Mouse (Mus musculus) liver, embryonic 15.5 days (tissue): Measurements from ENCODE around the gene Dbp. TPM values are rescaled to one million over a fixed set of nuclear protein-coding genes. Genes with fewer than 3 reads are reported as not detected.
"Not testable (repeated sequence)": the region's sequence is repeated elsewhere in the genome, so short reads cannot be mapped to it uniquely, and the experiment has no call there.

ENCODE experiments used
- ATAC-seq: fragments of 200-750 bp; cut with Nextera tagmentation; 2 replicates; pipeline ENCODE4 v1.8.0; 2017; ENCODE audit warnings: moderate number of reproducible peaks, mild to moderate bottlenecking, moderate library complexity; ENCODE audit not compliant: insufficient read depth
- H3K27ac ChIP-seq: fragments of 300-500 bp; sonication (generic); replicated peaks from 2 replicates; pipeline ENCODE4 v1.5.1; 2015; ENCODE audit warnings: mild to moderate bottlenecking, inconsistent platforms
- H3K27me3 ChIP-seq: fragments of 300-500 bp; sonication (generic); 2 replicates; pipeline ENCODE4 v1.6.1; 2015; ENCODE audit warnings: mild to moderate bottlenecking, inconsistent platforms
- H3K36me3 ChIP-seq: fragments of 300-500 bp; sonication (generic); replicated peaks from 2 replicates; pipeline ENCODE4 v1.6.1; 2015; ENCODE audit warnings: moderate library complexity, mild to moderate bottlenecking, inconsistent platforms
- H3K4me1 ChIP-seq: fragments of 300-500 bp; sonication (generic); replicated peaks from 2 replicates; pipeline ENCODE4 v1.6.1; 2015; ENCODE audit warnings: inconsistent platforms
- H3K4me2 ChIP-seq: fragments of 300-500 bp; sonication (generic); 2 replicates; pipeline ENCODE4 v1.6.1; 2015; ENCODE audit warnings: moderate library complexity, mild to moderate bottlenecking, inconsistent platforms
- H3K4me3 ChIP-seq: fragments of 300-500 bp; sonication (generic); replicated peaks from 2 replicates; pipeline ENCODE4 v1.5.1; 2015; ENCODE audit warnings: mild to moderate bottlenecking, inconsistent platforms
- H3K9ac ChIP-seq: fragments of 300-500 bp; sonication (generic); 2 replicates; pipeline ENCODE4 v1.6.1; 2015; ENCODE audit warnings: moderate library complexity, mild to moderate bottlenecking, inconsistent platforms
- H3K9me3 ChIP-seq: fragments of 300-500 bp; sonication (generic); replicated peaks from 2 replicates; pipeline ENCODE4 v1.6.1; 2016; ENCODE audit warnings: inconsistent platforms
- WGBS: fragments of 180-500 bp; shearing (Covaris S2); methylation state at CpG from one replicate; pipeline ENCODE4 v1.1.7; 2015; ENCODE audit warnings: mixed read lengths; ENCODE audit not compliant: insufficient replicate concordance; 5-methylcytosine and 5-hydroxymethylcytosine counted together
- polyA plus RNA-seq: library from polyadenylated mRNA; unstranded; fragments of >200 nt; fragmentation: Nextera tagmentation; extraction: Ambion mirVana; gene quantifications from 2 replicates; pipeline ENCODE4 v1.2.1, GENCODE M21; 2015

The Dbp gene
- polyA plus RNA-seq = 0.46 and 0.85 TPM in 2 replicates

DNA sequence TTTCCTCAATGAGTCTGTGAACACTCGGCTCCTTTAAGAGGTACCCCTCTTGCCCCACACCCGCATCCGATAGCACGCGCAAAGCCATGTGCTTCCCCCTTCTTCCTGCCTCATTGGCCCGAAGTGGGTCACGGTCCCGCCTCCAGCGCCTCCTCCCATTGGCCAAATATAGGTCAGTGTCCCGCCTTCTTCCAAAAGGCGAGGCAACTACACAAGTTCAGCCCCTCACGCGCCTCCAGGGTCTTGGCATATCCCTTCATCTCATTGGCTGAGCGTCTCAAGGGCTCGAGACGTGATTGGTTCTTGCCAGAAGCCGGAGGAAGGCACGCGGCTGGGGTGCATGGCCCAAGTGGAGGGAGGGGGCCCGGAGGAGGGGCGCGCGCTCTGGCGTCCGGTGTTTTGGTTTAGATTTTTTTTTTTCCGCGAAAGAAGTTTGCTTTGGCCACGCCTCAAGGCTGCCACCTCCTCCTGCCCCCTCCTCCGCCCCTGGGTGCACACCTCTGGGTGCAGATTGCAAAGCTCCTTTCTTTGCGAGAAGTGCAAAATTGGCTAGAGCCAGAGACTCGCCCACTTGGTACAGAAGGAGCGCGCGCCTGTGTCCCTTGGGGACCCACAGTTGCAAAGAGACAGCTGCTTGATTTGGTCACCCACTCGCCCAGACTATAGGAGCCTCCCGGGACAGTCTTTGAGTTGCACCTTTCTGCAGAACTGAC, at the start of gene Dbp:
Gene Dbp (plus strand): TSS at position 359 of the 713 bp plus-strand sequence.
- H3K4me3 ChIP-seq = peak within 1 kb of the TSS; percentile 65
- under 1% methylated on average over 36 of the region's 36 CpGs for WGBS
- no peaks in the 10 kb centered on the region for H3K9me3 ChIP-seq
- peak within 1 kb of the TSS; percentile 25; the same call in 1 of the 2 replicates for H3K9ac ChIP-seq
- H3K27me3 ChIP-seq = peaks cover 33% of the 10 kb centered on the region
- no peaks in the 10 kb centered on the region for H3K36me3 ChIP-seq
- H3K27ac ChIP-seq = peak within 1 kb of the TSS; percentile 63
- ATAC-seq = peak; percentile 78
- H3K4me1 ChIP-seq = peaks cover 62% of the 10 kb centered on the region
- H3K4me2 ChIP-seq = peak within 1 kb of the TSS; percentile 97

GRCm38 (mm10) chr7:45660746-45661478, 44.0 kb upstream of the Dbp start:
- Histone ChIP-seq H3K27me3 (no peaks in the 10 kb centered on the region), H3K27ac (no peak overlapping the region), H3K9me3 (no peaks in the 10 kb centered on the region), H3K4me3 (no peak overlapping the region), H3K9ac (no peak overlapping the region), H3K36me3 (no peaks in the 10 kb centered on the region), H3K4me2 (no peak overlapping the region), H3K4me1 (no peaks in the 10 kb centered on the region)
- WGBS = 50% methylated on average over 11 of the region's 11 CpGs
- no peak for ATAC-seq

DNA sequence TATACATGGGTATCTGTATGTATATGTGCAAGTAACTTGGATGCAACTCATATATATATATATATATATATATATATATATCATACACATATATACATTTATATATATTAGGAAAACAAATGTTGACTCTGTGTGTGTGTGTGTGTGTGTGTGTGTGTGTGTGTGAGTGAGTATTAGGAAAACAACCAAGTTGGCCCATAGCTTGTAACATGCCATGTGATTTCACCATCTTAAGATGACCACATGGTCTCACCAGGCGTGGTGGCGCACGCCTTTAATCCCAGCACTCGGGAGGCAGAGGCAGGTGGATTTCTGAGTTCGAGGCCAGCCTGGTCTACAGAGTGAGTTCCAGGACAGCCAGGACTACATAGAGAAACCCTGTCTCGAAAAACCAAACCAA, 43.2 kb upstream of the Dbp start:
- not testable (repeated sequence) for H3K4me2 ChIP-seq, H3K9ac ChIP-seq, ATAC-seq, H3K36me3 ChIP-seq, H3K4me1 ChIP-seq, H3K4me3 ChIP-seq, H3K9me3 ChIP-seq, H3K27ac ChIP-seq, H3K27me3 ChIP-seq
- WGBS = 71% methylated on average over 6 of the region's 6 CpGs

DNA sequence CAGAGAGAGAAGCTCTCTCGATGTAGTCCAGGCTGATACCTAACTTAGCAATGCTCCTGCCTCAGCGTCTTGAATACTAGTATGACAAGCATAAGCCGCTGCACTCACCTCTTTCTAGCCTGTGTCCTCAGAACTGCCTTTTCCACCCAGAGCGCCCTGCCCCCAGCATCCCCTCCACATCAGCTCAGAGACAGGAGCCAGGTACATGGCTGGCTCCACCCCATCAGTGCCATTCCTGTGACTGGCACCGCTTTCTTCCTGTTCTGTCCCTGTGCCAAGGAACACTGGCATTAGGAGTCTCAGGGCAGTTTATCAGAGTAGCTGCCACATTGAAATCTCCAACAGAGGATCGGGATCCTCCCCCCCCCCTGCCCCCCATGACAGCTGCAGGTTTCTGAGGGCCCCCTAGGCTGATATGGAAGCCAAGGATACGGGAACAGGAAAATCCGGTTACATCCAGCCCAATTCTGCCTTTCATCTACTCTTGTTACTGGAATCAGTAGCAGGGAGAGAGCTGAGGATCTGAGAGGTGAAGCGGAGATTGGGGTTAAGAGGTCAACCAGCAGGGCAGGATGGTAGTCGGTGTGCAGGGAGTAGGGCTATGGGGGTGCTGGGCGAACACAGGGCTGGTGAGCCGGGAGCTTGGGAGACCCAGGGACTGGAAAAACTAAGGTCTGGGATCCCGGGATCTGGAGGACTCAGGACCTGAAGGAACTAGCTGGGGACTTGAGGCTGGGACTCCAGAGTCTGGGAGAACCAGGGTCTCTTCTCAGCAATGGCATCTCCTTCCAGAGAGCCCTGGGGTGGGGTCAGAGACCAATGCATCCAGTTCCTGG, 39.4 kb upstream of the Dbp start:
- no peak for ATAC-seq
- no peaks in the 10 kb centered on the region for H3K4me1 ChIP-seq
- no peak overlapping the region for H3K4me3 ChIP-seq
- H3K27me3 ChIP-seq = no peaks in the 10 kb centered on the region
- H3K27ac ChIP-seq = no peak overlapping the region
- no peaks in the 10 kb centered on the region for H3K9me3 ChIP-seq
- H3K36me3 ChIP-seq = no peaks in the 10 kb centered on the region
- 45% methylated on average over 13 of the region's 13 CpGs for WGBS
- H3K4me2 ChIP-seq = no peak overlapping the region
- no peak overlapping the region for H3K9ac ChIP-seq

GRCm38 (mm10) chr7:45666161-45666560, 38.7 kb upstream of the Dbp start, which contains the start of gene Fut2:
Gene Fut2 (minus strand): TSS chr7:45666394.
- H3K36me3 ChIP-seq = no peaks in the 10 kb centered on the region
- H3K9ac ChIP-seq = no peak within 1 kb of the TSS
- H3K9me3 ChIP-seq = no peaks in the 10 kb centered on the region
- no peak within 1 kb of the TSS for H3K27ac ChIP-seq
- no peak within 1 kb of the TSS for H3K4me3 ChIP-seq
- no peak within 1 kb of the TSS for H3K4me2 ChIP-seq
- no peaks in the 10 kb centered on the region for H3K4me1 ChIP-seq
- no peak for ATAC-seq
- H3K27me3 ChIP-seq = no peaks in the 10 kb centered on the region
- WGBS = 63% methylated on average over 7 of the region's 7 CpGs

- ATAC-seq = no peak
- Histone ChIP-seq H3K36me3 (no peaks in the 10 kb centered on the region), H3K27me3 (no peaks in the 10 kb centered on the region), H3K9me3 (no peaks in the 10 kb centered on the region), H3K27ac (no peak overlapping the region), H3K4me3 (no peak overlapping the region), H3K9ac (no peak overlapping the region), H3K4me1 (no peaks in the 10 kb centered on the region), H3K4me2 (no peak overlapping the region)
- WGBS = 86% methylated on average over 14 of the region's 14 CpGs
Observed at GRCm38 (mm10) chr7:45667761-45668160, 37.1 kb upstream of the Dbp start.

DNA sequence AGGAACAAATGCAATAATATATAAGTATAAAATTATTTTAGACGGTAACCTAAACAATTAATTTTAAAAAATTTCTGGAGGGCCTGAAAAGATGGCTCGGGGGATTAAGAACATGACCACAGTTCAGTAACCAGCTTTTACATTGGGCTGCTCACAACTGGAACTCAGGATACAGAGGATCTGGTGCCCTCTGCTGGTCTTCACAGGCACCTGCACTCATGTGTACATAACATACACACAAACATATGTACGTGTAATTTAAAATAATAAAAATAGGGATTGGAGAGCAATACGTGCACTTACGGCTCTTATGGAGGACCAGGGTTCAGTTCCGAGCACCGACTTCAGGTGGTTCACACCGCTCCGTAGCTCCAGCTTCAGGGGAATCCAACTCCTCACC, 36.0 kb upstream of the Dbp start:
- no peak overlapping the region for H3K9ac ChIP-seq
- no peaks in the 10 kb centered on the region for H3K36me3 ChIP-seq
- WGBS = 84% methylated on average over 9 of the region's 9 CpGs
- H3K27ac ChIP-seq = no peak overlapping the region
- no peak overlapping the region for H3K4me3 ChIP-seq
- no peaks in the 10 kb centered on the region for H3K9me3 ChIP-seq
- no peaks in the 10 kb centered on the region for H3K4me1 ChIP-seq
- no peak for ATAC-seq
- H3K27me3 ChIP-seq = no peaks in the 10 kb centered on the region
- H3K4me2 ChIP-seq = no peak overlapping the region

- Histone ChIP-seq H3K27ac (no peak overlapping the region), H3K9me3 (no peaks in the 10 kb centered on the region), H3K4me2 (no peak overlapping the region), H3K27me3 (no peaks in the 10 kb centered on the region), H3K4me3 (no peak overlapping the region), H3K36me3 (no peaks in the 10 kb centered on the region), H3K4me1 (peaks cover 10% of the 10 kb centered on the region), H3K9ac (no peak overlapping the region)
- 58% methylated on average over 7 of the region's 7 CpGs for WGBS
- ATAC-seq = no peak
Observed at GRCm38 (mm10) chr7:45677627-45678295, 27.1 kb upstream of the Dbp start.

DNA sequence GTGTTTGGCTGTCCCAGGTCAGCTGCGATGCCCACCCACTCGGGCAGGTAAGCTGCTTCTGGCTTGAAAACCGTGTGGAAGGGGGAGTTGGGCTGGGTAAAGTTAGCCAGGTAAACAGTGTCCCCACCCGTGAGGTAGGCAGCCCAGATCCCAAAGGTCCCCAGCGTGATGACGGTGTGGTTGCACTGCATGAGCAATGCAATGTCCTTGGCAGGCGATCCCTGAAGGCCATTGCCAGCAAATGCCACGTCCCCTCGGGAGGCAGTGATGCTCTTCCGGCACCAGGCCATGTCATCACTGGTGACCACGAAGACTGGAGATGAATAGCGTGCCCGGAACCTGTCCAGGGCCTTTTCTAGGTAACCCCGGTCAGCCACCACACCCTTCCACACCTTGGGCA, 26.4 kb upstream of the Dbp start:
- Histone ChIP-seq H3K36me3 (no peaks in the 10 kb centered on the region), H3K4me1 (peaks cover 13% of the 10 kb centered on the region), H3K9ac (no peak overlapping the region), H3K27me3 (no peaks in the 10 kb centered on the region), H3K27ac (no peak overlapping the region), H3K4me3 (no peak overlapping the region), H3K4me2 (no peak overlapping the region), H3K9me3 (no peaks in the 10 kb centered on the region)
- no peak for ATAC-seq
- 75% methylated on average over 14 of the region's 14 CpGs for WGBS

DNA sequence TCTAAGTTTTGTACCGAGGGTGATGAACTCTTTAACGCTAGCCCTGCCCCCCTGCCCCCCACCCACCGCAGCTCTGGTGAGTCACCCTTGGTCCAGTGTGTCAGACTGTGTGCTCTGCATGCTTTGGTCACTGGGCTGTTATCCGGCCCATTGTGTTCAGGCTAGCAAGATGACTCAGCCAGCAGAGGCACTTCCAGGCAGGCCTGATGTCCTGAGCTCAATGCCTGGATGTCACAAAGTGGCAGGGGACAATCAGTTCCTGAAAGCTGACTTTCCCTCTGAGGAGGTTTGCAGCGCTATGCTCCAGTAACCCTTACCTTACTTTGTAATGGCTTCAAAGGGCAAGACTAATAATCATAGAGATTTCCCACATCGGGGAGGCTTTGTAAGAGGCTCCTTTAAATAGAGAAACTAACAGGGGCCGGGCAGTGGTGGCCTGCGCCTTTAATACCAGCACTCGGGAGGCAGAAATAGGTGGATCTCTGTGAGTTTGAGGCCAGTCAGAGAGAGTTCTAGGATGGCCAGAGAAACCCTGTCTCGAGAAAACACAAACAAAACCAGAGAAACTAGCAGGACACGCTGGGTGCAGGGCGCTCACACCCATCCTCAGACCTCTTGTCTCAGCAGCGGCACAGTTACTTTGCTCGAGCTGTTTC, 24.8 kb upstream of the Dbp start:
- WGBS = 61% methylated on average over 14 of the region's 14 CpGs
- Histone ChIP-seq H3K4me2 (no peak overlapping the region), H3K27me3 (peaks cover 10% of the 10 kb centered on the region; the same call in 1 of the 2 replicates), H3K27ac (no peak overlapping the region), H3K4me3 (no peak overlapping the region), H3K9ac (no peak overlapping the region), H3K9me3 (no peaks in the 10 kb centered on the region), H3K4me1 (peaks cover 13% of the 10 kb centered on the region), H3K36me3 (no peaks in the 10 kb centered on the region)
- no peak; the same call in 1 of the 2 replicates for ATAC-seq
